Mouse (Mus musculus): ENCODE data around the gene Prkcsh. TPM values are rescaled to one million over a fixed set of nuclear protein-coding genes. Genes with fewer than 3 reads are reported as not detected.

Prkcsh gene
- polyA plus RNA-seq, 1 experiment from 2014 or later, result 86.6 TPM

DNA sequence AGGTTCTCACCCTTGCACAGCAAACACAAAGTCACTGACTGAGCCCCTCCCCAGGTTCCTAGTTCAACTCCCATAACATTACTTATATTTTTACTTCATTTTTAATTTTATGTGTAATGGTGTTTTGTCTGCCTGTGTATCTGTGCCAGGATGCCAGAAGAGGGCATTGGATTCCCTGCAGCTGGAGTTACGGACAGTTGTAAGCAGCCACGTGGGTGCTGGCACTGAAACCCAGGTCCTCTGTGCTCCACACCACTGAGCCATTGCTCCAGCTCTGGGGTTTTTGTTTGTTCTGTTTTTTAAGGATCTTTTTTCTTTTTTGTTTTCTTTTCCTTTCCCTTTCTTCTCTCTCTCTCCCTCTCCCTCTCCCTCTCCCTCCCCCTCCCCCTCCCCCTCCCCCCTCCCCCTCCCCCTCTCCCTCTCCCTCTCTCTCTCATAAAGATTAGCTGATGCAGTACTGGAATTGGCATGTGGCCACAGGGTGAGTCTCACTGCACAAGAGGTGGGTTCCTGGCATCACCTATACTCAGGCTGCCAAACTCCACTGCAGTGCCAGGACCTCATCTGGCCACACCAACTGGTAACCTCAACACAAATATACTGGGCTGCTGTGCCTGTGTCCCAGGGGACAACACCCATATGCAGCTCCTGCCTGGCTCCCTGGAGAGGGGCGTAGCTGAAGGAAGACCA lies 6.3 kb upstream of the Prkcsh start:
- no peak overlapping the region for H3K4me2 ChIP-seq (ENCODE audit: low read depth, low read length)
- ATAC-seq (ENCODE audit: low read depth), result no peak
- 85% methylated on average over 3 of the region's 3 CpGs for WGBS

DNA sequence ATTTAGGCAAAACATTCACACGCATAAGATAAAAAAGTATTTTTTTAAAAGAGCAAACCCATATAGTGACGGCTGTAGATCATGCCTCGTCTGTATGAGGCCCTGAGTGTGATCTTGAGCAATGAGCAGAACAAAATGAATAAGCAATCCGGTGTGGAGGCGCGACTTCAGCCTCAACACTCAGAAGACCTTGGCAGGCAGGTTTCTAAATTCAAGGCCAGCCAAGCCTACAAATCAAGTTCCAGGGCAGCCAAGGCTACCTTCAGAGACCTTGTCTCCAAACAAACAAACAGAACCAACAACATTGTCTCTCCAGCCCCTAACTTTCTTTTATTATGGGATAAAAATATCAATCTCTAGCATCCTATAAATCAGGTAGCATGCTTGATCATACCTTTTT lies 2.3 kb upstream of the Prkcsh start:
- Histone ChIP-seq H3K4me2 (ENCODE audit: low read depth, low read length) (no peak overlapping the region), H3K27me3 (replicated peaks; ENCODE audit: control insufficient read depth, insufficient read depth, low read length) (no peaks in the 10 kb centered on the region), H3K27ac (replicated peaks; ENCODE audit: low read depth, low read length) (no peak overlapping the region), H3K9me3 (ENCODE audit: control insufficient read depth, low read length) (no peaks in the 10 kb centered on the region), H3K9ac (ENCODE audit: low read depth, low read length) (no peak overlapping the region), H3K4me1 (ENCODE audit: control insufficient read depth, insufficient read depth, low read length) (peaks cover 16% of the 10 kb centered on the region), H3K4me3 (ENCODE audit: low read depth, low read length) (no peak overlapping the region), H3K36me3 (ENCODE audit: control insufficient read depth, insufficient read depth, low read length) (peaks cover 16% of the 10 kb centered on the region; the same call in 1 of the 2 replicates)
- ATAC-seq (ENCODE audit: low read depth) (no peak), DNase-seq (ENCODE audit: low spot score) (no peak)
- WGBS, result 87% methylated on average over 6 of the region's 6 CpGs

More for the DNA sequence above, 6.3 kb upstream of the Prkcsh start:
- Histone ChIP-seq H3K9ac (ENCODE audit: low read depth, low read length) (no peak overlapping the region), H3K4me3 (ENCODE audit: low read depth, low read length) (no peak overlapping the region), H3K36me3 (ENCODE audit: control insufficient read depth, insufficient read depth, low read length) (no peaks in the 10 kb centered on the region), H3K27ac (replicated peaks; ENCODE audit: low read depth, low read length) (no peak overlapping the region), H3K4me1 (ENCODE audit: control insufficient read depth, insufficient read depth, low read length) (no peaks in the 10 kb centered on the region), H3K27me3 (replicated peaks; ENCODE audit: control insufficient read depth, insufficient read depth, low read length) (peaks cover 17% of the 10 kb centered on the region), H3K9me3 (ENCODE audit: control insufficient read depth, low read length) (no peaks in the 10 kb centered on the region)
- DNase-seq (ENCODE audit: low spot score), result no peak

DNA sequence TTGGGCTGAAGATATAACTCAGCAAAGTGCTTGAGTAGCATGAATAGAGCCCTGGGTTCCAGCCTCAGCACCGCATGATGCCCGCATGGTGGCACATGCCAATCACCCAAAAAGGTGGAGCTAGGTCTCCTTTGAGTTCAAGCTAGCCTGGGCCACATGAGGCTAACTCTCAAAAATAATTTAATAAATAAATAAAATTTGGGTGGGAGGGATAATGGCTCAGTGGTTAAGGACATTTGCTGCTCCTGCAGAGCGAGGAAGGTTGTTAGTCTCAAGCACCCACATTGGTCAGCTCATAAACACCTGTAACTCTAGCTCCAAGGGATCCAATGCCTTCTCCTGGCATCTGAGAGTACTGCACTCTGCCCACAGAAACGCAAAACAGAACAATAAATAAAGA lies 973 bp upstream of the Prkcsh start:
- Histone ChIP-seq H3K4me2 (ENCODE audit: low read depth, low read length) (no peak overlapping the region), H3K27me3 (replicated peaks; ENCODE audit: control insufficient read depth, insufficient read depth, low read length) (no peaks in the 10 kb centered on the region), H3K4me1 (ENCODE audit: control insufficient read depth, insufficient read depth, low read length) (peaks cover 16% of the 10 kb centered on the region), H3K36me3 (ENCODE audit: control insufficient read depth, insufficient read depth, low read length) (peaks cover 30% of the 10 kb centered on the region), H3K9ac (ENCODE audit: low read depth, low read length) (no peak overlapping the region), H3K9me3 (ENCODE audit: control insufficient read depth, low read length) (no peaks in the 10 kb centered on the region), H3K4me3 (ENCODE audit: low read depth, low read length) (no peak overlapping the region), H3K27ac (replicated peaks; ENCODE audit: low read depth, low read length) (no peak overlapping the region)
- ATAC-seq (ENCODE audit: low read depth), result no peak
- DNase-seq (ENCODE audit: low spot score), result no peak
- 84% methylated on average over 4 of the region's 4 CpGs for WGBS

DNA sequence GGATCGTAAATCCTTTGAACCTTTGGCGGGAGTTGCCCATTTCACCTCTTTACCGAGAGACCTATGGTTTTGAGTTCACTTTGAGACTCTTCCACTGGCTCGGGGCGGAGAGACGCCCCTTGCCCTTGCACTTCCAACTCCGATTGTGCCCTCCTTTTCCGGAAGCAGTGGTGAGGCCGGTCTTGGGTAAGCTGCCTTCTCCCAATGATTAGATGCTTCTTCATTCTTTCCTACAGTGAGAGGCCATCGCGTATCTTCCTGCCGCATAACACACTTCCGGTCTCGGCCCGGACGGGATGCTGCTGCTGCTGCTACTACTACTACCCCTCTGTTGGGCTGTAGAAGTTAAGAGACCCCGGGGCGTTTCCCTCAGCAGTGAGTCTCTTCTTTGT lies 553 bp downstream of the Prkcsh start:
- DNase-seq (ENCODE audit: low spot score), result peak; percentile 48
- Histone ChIP-seq H3K9me3 (ENCODE audit: control insufficient read depth, low read length) (no peaks in the 10 kb centered on the region), H3K27ac (replicated peaks; ENCODE audit: low read depth, low read length) (peak overlapping the region; percentile 48; the same call in 1 of the 2 replicates), H3K9ac (ENCODE audit: low read depth, low read length) (peak overlapping the region; percentile 70), H3K36me3 (ENCODE audit: control insufficient read depth, insufficient read depth, low read length) (peaks cover 45% of the 10 kb centered on the region), H3K4me3 (ENCODE audit: low read depth, low read length) (peak overlapping the region; percentile 67), H3K27me3 (replicated peaks; ENCODE audit: control insufficient read depth, insufficient read depth, low read length) (no peaks in the 10 kb centered on the region), H3K4me1 (ENCODE audit: control insufficient read depth, insufficient read depth, low read length) (peaks cover 16% of the 10 kb centered on the region), H3K4me2 (ENCODE audit: low read depth, low read length) (peak overlapping the region; percentile 63)
- under 1% methylated on average over 18 of the region's 18 CpGs for WGBS
- no peak for ATAC-seq (ENCODE audit: low read depth)

DNA sequence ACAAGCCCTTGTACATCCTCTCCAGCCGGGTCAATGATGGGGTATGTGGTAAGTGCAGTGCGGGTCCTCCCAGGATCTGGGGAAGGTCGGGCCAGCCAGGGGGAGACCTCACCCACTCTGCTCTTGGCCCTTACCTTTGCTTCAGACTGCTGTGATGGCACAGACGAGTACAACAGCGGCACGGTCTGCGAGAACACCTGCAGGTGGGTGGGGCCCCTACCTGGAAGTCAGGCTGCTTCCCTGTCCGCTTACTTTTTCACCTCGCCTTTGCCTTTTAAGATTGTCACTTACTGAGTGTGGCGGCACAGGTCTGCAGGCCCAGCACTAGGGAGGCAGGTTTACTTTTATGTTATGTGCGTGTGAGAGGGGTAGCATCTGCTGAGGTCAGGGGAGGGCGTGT lies 1.9 kb downstream of the Prkcsh start:
- H3K9me3 ChIP-seq (ENCODE audit: control insufficient read depth, low read length), result no peaks in the 10 kb centered on the region
- WGBS, result 94% methylated on average over 12 of the region's 12 CpGs
- H3K36me3 ChIP-seq (ENCODE audit: control insufficient read depth, insufficient read depth, low read length), result peaks cover 59% of the 10 kb centered on the region
- DNase-seq (ENCODE audit: low spot score) (no peak), ATAC-seq (ENCODE audit: low read depth) (no peak)
- H3K27me3 ChIP-seq (replicated peaks; ENCODE audit: control insufficient read depth, insufficient read depth, low read length), result no peaks in the 10 kb centered on the region
- H3K4me2 ChIP-seq (ENCODE audit: low read depth, low read length), result no peak overlapping the region
- H3K9ac ChIP-seq (ENCODE audit: low read depth, low read length), result no peak overlapping the region
- H3K4me3 ChIP-seq (ENCODE audit: low read depth, low read length), result no peak overlapping the region
- H3K27ac ChIP-seq (replicated peaks; ENCODE audit: low read depth, low read length), result no peak overlapping the region
- H3K4me1 ChIP-seq (ENCODE audit: control insufficient read depth, insufficient read depth, low read length), result peaks cover 16% of the 10 kb centered on the region

DNA sequence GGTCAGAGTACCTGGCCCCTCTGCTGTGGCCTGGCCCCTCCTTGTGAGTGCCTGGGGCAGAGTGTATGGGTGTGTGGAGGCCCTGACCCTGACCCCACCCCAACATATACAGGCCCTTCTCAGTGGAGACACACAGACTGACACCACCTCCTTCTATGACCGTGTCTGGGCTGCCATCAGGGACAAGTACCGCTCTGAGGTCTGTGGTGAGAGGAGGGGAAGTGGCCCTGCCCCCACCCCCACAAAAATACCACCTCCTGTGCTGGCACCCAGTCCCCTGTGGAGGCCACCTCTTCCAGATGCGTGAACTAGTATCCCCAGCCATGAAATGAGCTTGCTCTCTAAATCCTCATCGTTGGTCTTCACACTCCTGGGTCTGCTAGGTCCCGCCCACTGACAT lies 8.4 kb downstream of the Prkcsh start:
- 85% methylated on average over 4 of the region's 5 CpGs for WGBS
- H3K9ac ChIP-seq (ENCODE audit: low read depth, low read length), result no peak overlapping the region
- H3K4me3 ChIP-seq (ENCODE audit: low read depth, low read length), result no peak overlapping the region
- no peaks in the 10 kb centered on the region for H3K27me3 ChIP-seq (replicated peaks; ENCODE audit: control insufficient read depth, insufficient read depth, low read length)
- ATAC-seq (ENCODE audit: low read depth), result no peak
- no peaks in the 10 kb centered on the region for H3K4me1 ChIP-seq (ENCODE audit: control insufficient read depth, insufficient read depth, low read length)
- H3K4me2 ChIP-seq (ENCODE audit: low read depth, low read length), result no peak overlapping the region
- H3K9me3 ChIP-seq (ENCODE audit: control insufficient read depth, low read length), result no peaks in the 10 kb centered on the region
- H3K27ac ChIP-seq (replicated peaks; ENCODE audit: low read depth, low read length), result no peak overlapping the region
- DNase-seq (ENCODE audit: low spot score), result no peak
- H3K36me3 ChIP-seq (ENCODE audit: control insufficient read depth, insufficient read depth, low read length), result peaks cover 87% of the 10 kb centered on the region

DNA sequence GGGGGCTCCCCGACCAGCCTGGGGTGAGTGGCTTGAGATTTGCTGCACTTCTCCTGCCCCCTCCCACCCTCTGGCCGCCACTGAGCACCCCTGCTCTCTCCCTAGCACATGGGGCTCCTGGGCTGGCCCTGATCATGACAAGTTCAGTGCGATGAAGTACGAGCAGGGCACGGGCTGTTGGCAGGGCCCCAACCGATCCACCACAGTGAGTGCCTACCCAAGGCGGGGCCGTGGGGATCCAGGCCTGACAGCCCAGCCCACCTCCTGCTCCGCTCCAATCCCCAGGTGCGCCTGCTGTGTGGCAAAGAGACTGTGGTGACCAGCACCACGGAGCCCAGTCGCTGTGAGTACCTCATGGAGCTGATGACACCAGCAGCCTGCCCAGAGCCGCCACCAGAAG lies 10.1 kb downstream of the Prkcsh start:
- H3K4me1 ChIP-seq (ENCODE audit: control insufficient read depth, insufficient read depth, low read length), result no peaks in the 10 kb centered on the region
- H3K27ac ChIP-seq (replicated peaks; ENCODE audit: low read depth, low read length), result no peak overlapping the region
- H3K9me3 ChIP-seq (ENCODE audit: control insufficient read depth, low read length), result no peaks in the 10 kb centered on the region
- H3K36me3 ChIP-seq (ENCODE audit: control insufficient read depth, insufficient read depth, low read length), result peaks cover 70% of the 10 kb centered on the region
- no peaks in the 10 kb centered on the region for H3K27me3 ChIP-seq (replicated peaks; ENCODE audit: control insufficient read depth, insufficient read depth, low read length)
- ATAC-seq (ENCODE audit: low read depth), result no peak
- no peak for DNase-seq (ENCODE audit: low spot score)
- WGBS, result 97% methylated on average over 11 of the region's 13 CpGs
- H3K4me3 ChIP-seq (ENCODE audit: low read depth, low read length), result no peak overlapping the region
- no peak overlapping the region for H3K4me2 ChIP-seq (ENCODE audit: low read depth, low read length)
- no peak overlapping the region for H3K9ac ChIP-seq (ENCODE audit: low read depth, low read length)

DNA sequence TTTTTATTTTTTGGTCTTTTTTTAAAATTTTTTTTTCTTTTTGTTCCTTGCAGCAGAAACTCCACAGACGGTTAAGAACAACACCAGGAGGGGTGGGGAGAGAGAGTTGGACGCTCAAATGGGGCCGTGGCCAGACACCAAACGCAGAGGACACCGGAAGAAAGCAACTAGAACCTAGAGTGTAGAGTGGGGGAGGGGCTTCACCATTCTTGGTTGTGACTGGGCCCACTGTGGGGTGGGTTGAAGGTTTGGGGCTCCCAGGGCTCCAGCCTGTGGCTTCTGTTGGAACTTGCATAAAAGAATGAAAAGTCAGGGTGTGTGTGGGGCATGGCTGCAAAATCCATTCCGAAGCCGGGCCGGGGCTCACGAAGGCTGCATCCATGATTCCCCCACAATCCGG lies 13.6 kb downstream of the Prkcsh start:
- Histone ChIP-seq H3K4me1 (ENCODE audit: control insufficient read depth, insufficient read depth, low read length) (no peaks in the 10 kb centered on the region), H3K27me3 (replicated peaks; ENCODE audit: control insufficient read depth, insufficient read depth, low read length) (no peaks in the 10 kb centered on the region), H3K9me3 (ENCODE audit: control insufficient read depth, low read length) (no peaks in the 10 kb centered on the region), H3K27ac (replicated peaks; ENCODE audit: low read depth, low read length) (no peak overlapping the region), H3K36me3 (ENCODE audit: control insufficient read depth, insufficient read depth, low read length) (peaks cover 35% of the 10 kb centered on the region), H3K4me2 (ENCODE audit: low read depth, low read length) (no peak overlapping the region), H3K4me3 (ENCODE audit: low read depth, low read length) (no peak overlapping the region), H3K9ac (ENCODE audit: low read depth, low read length) (no peak overlapping the region)
- WGBS, result 63% methylated on average over 10 of the region's 10 CpGs
- DNase-seq (ENCODE audit: low spot score) (no peak), ATAC-seq (ENCODE audit: low read depth) (no peak)

DNA sequence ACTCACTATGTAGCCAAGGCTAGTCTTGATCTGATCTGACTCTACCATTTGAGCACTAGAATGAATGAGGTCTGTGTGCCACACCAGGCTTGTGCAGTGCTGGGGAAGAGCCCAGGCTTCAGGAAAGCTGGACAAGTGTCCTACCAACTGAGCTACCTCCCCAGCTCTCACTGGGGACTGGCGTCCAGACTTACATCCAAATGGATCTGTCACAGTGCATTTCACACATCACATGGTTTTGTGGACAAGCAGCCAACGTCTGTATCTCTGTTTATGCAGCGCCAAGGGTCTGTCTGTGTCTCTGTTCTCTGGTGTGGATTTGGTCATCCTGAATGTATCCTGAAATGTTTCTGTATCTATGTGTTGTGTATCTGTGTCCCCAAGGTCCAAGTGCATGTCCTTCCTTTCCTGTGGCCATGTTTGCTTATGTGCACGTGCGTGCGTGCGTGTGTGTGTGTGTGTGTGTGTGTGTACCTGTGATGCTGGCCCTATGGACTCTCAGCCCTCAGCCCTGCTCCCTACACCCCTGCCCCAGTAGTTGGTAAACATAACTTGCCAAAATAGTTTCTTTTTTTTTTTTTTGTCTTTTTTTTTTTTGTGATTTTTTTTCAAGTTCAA lies 14.7 kb downstream of the Prkcsh start:
- Histone ChIP-seq H3K9me3 (ENCODE audit: control insufficient read depth, low read length) (no peaks in the 10 kb centered on the region), H3K36me3 (ENCODE audit: control insufficient read depth, insufficient read depth, low read length) (peaks cover 24% of the 10 kb centered on the region), H3K9ac (ENCODE audit: low read depth, low read length) (no peak overlapping the region), H3K27ac (replicated peaks; ENCODE audit: low read depth, low read length) (no peak overlapping the region), H3K27me3 (replicated peaks; ENCODE audit: control insufficient read depth, insufficient read depth, low read length) (no peaks in the 10 kb centered on the region), H3K4me3 (ENCODE audit: low read depth, low read length) (no peak overlapping the region), H3K4me2 (ENCODE audit: low read depth, low read length) (no peak overlapping the region), H3K4me1 (ENCODE audit: control insufficient read depth, insufficient read depth, low read length) (no peaks in the 10 kb centered on the region)
- DNase-seq (ENCODE audit: low spot score), result no peak
- WGBS, result 77% methylated on average over 7 of the region's 7 CpGs
- ATAC-seq (ENCODE audit: low read depth), result no peak

All from embryonic facial prominence, embryonic 14.5 days (tissue).